Mouse (Mus musculus) hindbrain, embryonic 10.5 days (tissue): ENCODE measurements around the gene Dynlt1f. TPM values are rescaled to one million over a fixed set of nuclear protein-coding genes. Genes with fewer than 3 reads are reported as not detected.
"Not testable (repeated sequence)": the region's sequence is repeated elsewhere in the genome, so short reads cannot be mapped to it uniquely, and the experiment has no call there.

Source experiments
- DNase-seq: peaks from one replicate; pipeline ENCODE4 v3.0.0-alpha.2; 2017; ENCODE audit warnings: low spot score
- H3K27ac ChIP-seq: fragments of 300-500 bp; sonication (generic); 2 replicates; pipeline ENCODE4 v1.5.1; 2016; ENCODE audit warnings: mild to moderate bottlenecking, moderate library complexity
- H3K27me3 ChIP-seq: fragments of 300-500 bp; sonication (generic); 2 replicates; pipeline ENCODE4 v1.6.1; 2016; ENCODE audit warnings: mild to moderate bottlenecking; ENCODE audit not compliant: poor library complexity, insufficient read depth, severe bottlenecking
- H3K36me3 ChIP-seq: fragments of 300-500 bp; sonication (generic); 2 replicates; pipeline ENCODE4 v1.6.1; 2016; ENCODE audit warnings: mild to moderate bottlenecking, moderate library complexity
- H3K4me1 ChIP-seq: fragments of 300-500 bp; sonication (generic); replicated peaks from 2 replicates; pipeline ENCODE4 v1.6.1; 2016; ENCODE audit warnings: mild to moderate bottlenecking
- H3K4me3 ChIP-seq: fragments of 300-500 bp; sonication (generic); 2 replicates; pipeline ENCODE4 v1.5.1; 2016; ENCODE audit warnings: mild to moderate bottlenecking, moderate library complexity
- H3K9me3 ChIP-seq: fragments of 300-500 bp; sonication (generic); 2 replicates; pipeline ENCODE4 v1.6.1; 2016; ENCODE audit warnings: mild to moderate bottlenecking, moderate library complexity
- WGBS: fragments of 180-500 bp; shearing (Covaris S2); methylation state at CpG from one replicate; pipeline ENCODE4 v1.1.7; 2016; 5-methylcytosine and 5-hydroxymethylcytosine counted together
- polyA plus RNA-seq: library from polyadenylated mRNA; unstranded; fragments of >200 nt; fragmentation: Nextera tagmentation; extraction: Ambion mirVana; gene quantifications from 2 replicates; pipeline ENCODE4 v1.2.1, GENCODE M21; 2016

Gene Dynlt1f
- polyA plus RNA-seq, 1 experiment from 2014 or later, result 329 TPM

DNA sequence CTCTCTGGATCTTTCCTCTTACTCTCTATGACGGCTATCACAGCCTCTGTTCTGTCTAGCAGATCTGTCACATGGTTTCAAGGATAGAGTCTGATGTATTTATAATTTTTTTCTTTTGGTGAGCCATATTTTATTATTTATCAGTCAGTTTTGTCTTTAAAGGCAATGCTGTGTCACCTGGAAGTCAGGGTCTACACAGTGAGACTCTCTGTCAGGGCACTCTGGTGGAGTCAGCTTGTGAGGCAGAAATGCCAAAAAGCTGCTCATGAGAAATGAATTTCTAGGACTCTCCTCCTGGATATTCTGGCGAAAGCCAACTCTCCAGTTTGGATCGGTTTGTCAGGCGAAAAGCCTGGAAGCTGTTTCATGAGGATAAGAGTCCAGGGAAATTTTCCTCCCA is 19.9 kb downstream of the Dynlt1f start:
- not testable (repeated sequence) for DNase-seq, H3K27me3 ChIP-seq, H3K27ac ChIP-seq, H3K36me3 ChIP-seq, H3K9me3 ChIP-seq, H3K4me1 ChIP-seq, H3K4me3 ChIP-seq
- 84% methylated on average over 2 of the region's 4 CpGs for WGBS

- WGBS, result 92% methylated on average over 6 of the region's 6 CpGs
- not testable (repeated sequence) for H3K4me3 ChIP-seq, H3K4me1 ChIP-seq, H3K27me3 ChIP-seq, H3K36me3 ChIP-seq, H3K9me3 ChIP-seq, H3K27ac ChIP-seq, DNase-seq
These were observed 22.9 kb downstream of the Dynlt1f start for GRCm38 (mm10) chr17:6632850-6633249.

DNA sequence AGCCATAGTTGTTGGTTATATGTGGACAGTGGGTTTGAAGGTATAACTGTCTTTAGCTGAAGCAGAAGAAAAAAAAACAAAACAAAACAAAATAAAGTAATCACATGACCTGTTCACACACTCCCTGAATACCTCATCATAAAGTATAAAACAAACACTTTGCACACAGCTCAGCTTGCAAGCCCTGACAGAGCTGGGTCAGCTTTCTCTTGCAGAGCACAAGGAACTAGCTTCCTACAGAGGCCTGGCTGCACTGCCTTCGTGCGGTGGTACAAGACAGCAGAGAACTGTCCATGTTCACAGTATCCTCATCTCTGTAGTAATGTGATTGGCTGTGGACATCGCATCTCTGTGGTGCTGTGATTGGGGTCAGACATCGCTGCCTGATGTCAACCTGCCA is 25.3 kb downstream of the Dynlt1f start:
- H3K4me1 ChIP-seq, H3K27ac ChIP-seq, H3K9me3 ChIP-seq, H3K36me3 ChIP-seq, DNase-seq, H3K27me3 ChIP-seq, H3K4me3 ChIP-seq: not testable (repeated sequence)
- 91% methylated on average over 4 of the region's 4 CpGs for WGBS

- H3K4me1 ChIP-seq, H3K9me3 ChIP-seq, H3K27me3 ChIP-seq, DNase-seq, H3K4me3 ChIP-seq, H3K36me3 ChIP-seq, H3K27ac ChIP-seq: not testable (repeated sequence)
- 57% methylated on average over 2 of the region's 6 CpGs for WGBS
These were observed 30.7 kb downstream of the Dynlt1f start for GRCm38 (mm10) chr17:6624926-6625558.

DNA sequence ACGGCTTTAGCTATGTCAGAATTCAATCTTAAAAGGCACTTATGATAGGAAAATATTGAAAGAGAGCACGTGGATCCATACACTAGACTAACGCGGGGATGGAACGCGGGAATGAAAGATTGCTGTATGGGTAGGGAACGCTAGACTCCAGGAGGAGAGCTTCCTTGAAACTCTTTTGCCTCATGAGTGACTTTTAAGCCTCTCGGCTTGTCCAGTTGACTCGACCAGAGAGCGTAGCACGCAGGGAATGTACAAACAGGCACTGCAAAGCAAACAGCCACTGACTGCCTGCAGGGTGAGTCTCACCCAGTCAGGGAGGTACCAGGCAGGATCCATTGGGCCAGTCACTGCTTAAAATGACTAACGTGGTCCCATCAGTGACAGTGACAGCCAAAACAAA is 33.7 kb downstream of the Dynlt1f start:
- H3K27me3 ChIP-seq, H3K4me1 ChIP-seq, H3K27ac ChIP-seq, H3K4me3 ChIP-seq, H3K9me3 ChIP-seq, H3K36me3 ChIP-seq, DNase-seq: not testable (repeated sequence)
- 94% methylated on average over 12 of the region's 12 CpGs for WGBS

DNA sequence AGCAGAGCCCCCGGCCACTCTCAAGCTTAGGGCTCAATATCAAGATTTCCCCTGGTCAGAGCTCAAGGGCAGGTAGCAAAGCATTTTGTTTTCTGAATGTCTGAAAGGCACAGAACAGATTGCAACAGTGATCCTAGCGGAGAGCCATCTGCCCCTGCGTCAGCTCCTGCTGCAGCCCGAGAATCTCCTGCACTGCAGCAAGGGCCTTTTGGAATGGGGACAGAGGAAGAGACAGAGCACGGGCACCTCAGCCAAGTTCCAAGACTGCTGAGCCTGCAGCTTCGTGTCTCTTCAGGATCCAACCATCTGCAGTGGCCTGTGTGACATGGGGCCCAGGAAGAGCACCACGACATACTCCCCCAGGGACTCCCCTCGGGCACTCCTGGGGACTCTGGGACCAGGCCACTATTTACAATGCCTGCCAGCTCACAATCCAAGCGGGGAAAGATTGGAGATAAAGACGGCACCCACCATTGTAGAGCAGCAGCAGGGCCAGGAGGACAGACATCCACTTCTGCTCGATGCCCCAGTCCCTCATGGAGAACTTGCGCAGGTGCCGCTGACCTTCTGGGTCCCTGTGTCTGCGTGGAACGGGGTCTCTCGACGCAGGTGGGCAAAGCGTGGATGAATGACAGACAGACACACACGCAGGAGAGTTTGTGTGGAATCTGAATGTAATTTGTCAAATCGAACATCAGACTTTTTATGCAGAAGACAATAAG is 34.8 kb downstream of the Dynlt1f start:
- H3K36me3 ChIP-seq, H3K4me3 ChIP-seq, H3K4me1 ChIP-seq, DNase-seq, H3K9me3 ChIP-seq, H3K27ac ChIP-seq, H3K27me3 ChIP-seq: not testable (repeated sequence)
- WGBS, result 90% methylated on average over 18 of the region's 20 CpGs

GRCm38 (mm10) chr17:6620035-6620434 is 35.7 kb downstream of the Dynlt1f start:
- H3K27ac ChIP-seq, H3K27me3 ChIP-seq: not testable (repeated sequence)
- 81% methylated on average over 6 of the region's 6 CpGs for WGBS

DNA sequence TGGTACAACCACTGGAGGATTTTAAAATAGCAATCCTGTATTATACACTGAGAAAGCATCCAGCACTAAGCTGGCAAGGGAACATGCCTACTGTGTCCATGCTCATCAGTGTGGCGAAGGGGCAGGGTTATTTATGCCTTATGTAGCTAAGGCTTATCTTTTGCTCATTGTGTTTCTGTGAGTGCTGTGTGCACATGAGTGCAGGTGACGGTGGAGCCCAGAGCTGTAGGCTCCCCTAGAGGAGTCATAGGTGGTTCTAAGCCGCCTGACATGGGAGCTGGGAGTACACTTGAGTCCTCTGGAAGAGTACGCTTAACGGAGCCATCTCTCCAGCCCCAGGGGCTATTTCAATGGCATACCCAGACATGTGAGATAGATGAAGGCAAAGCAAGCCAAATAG is 36.4 kb downstream of the Dynlt1f start:
- not testable (repeated sequence) for DNase-seq, H3K27me3 ChIP-seq, H3K4me1 ChIP-seq, H3K9me3 ChIP-seq, H3K4me3 ChIP-seq, H3K27ac ChIP-seq, H3K36me3 ChIP-seq
- 89% methylated on average over 5 of the region's 5 CpGs for WGBS

More at GRCm38 (mm10) chr17:6620035-6620434, 35.7 kb downstream of the Dynlt1f start:
- not testable (repeated sequence) for H3K4me3 ChIP-seq, H3K36me3 ChIP-seq, DNase-seq, H3K9me3 ChIP-seq, H3K4me1 ChIP-seq

- H3K27ac ChIP-seq, H3K27me3 ChIP-seq, H3K4me3 ChIP-seq, H3K36me3 ChIP-seq, H3K4me1 ChIP-seq, H3K9me3 ChIP-seq, DNase-seq: not testable (repeated sequence)
- WGBS, result 40% methylated on average over 8 of the region's 13 CpGs
These were observed 37.9 kb downstream of the Dynlt1f start for GRCm38 (mm10) chr17:6617689-6618400.

DNA sequence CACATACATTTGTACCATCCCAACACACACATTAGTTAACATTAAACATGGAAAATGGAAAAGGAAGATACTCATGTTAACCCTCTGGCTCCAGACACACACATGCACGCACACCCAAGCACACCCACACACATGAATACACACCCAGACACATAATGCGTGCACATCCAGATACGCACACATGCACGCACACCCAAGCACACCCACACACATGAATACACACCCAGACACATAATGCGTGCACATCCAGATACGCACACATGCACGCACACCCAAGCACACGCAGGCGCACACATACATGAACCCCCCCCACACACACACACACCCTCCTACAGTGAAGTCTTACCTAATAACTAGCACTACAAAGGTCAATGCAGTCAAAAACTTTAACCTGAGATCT is 39.0 kb downstream of the Dynlt1f start:
- H3K4me1 ChIP-seq, H3K27me3 ChIP-seq, H3K36me3 ChIP-seq, H3K4me3 ChIP-seq, H3K9me3 ChIP-seq, DNase-seq, H3K27ac ChIP-seq: not testable (repeated sequence)
- 94% methylated on average over 9 of the region's 9 CpGs for WGBS

DNA sequence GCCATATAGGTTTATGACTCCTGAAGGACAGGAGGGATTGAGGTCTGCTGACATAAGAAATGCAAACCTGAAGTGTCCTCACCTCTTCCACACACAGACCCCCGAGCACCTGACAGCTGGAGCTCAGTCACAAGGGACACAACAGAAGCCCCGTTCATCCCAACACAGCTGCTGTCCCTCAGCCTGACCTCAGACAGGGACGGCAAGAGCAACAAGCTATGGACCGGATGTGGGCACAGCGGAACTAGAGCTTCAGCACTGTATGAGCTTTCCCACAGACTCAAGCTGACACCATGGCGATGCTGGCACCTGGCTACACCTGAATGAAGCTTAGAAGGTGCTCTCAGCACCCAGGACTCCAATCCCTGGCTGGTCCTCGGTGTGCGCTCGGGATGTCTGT is 41.4 kb downstream of the Dynlt1f start:
- H3K27me3 ChIP-seq, H3K4me1 ChIP-seq, H3K27ac ChIP-seq, H3K36me3 ChIP-seq, DNase-seq, H3K4me3 ChIP-seq, H3K9me3 ChIP-seq: not testable (repeated sequence)
- 89% methylated on average over 5 of the region's 9 CpGs for WGBS

GRCm38 (mm10) chr17:6613524-6613923 is 42.2 kb downstream of the Dynlt1f start:
- H3K9me3 ChIP-seq, DNase-seq, H3K4me3 ChIP-seq, H3K27me3 ChIP-seq, H3K27ac ChIP-seq, H3K4me1 ChIP-seq, H3K36me3 ChIP-seq: not testable (repeated sequence)
- 93% methylated on average over 12 of the region's 14 CpGs for WGBS

- H3K27me3 ChIP-seq, H3K4me3 ChIP-seq, H3K27ac ChIP-seq, DNase-seq, H3K4me1 ChIP-seq, H3K9me3 ChIP-seq, H3K36me3 ChIP-seq: not testable (repeated sequence)
- 64% methylated on average over 1 of the region's 1 CpGs for WGBS
These were observed 50.4 kb downstream of the Dynlt1f start for GRCm38 (mm10) chr17:6605347-6605746.
